8 mouse cellular contexts compared by ENCODE assay signal in the genomic region with DNA sequence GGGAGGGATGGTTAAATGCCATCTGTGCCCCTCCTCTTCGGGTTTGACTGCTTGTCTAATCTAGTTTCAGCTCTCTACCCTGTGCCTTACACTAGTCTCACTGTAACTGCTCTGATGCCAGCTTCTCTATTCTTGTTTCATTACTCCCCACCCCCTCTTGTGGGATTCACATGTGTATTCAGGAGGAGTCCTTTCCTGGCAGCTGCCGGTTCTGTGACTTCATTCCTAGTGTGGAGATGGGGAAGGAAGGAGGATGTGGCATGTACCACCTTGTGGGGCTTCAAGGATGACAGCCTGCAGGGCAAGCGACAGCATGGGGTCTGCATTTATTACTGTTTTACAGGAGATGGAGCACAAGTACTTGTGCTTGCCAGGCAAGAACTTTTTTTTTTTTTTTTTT. TPM values are rescaled to one million over a fixed set of nuclear protein-coding genes. Genes with fewer than 3 reads are reported as not detected.
A peak's percentile ranks its signal among the peaks of the same experiment; 100 is the strongest.
DNase-seq lines count a peak whose midpoint lies in the region; ATAC-seq and TF ChIP-seq lines count a peak whose summit lies in the region.

No protein-coding gene starts in this region.

- no peak for ATAC-seq in forebrain, embryonic 15.5 days (replicated peaks)
- no peak for ATAC-seq in forebrain, embryonic 16.5 days
- no peak for ATAC-seq in stomach, embryonic 14.5 days (ENCODE audit: insufficient number of reproducible peaks, insufficient read depth, low FRiP score, low read depth)
- no peak for ATAC-seq in stomach, postnatal 0 days (ENCODE audit: low FRiP score, low TSS enrichment)
- no peak for ATAC-seq in liver, embryonic 14.5 days (ENCODE audit: insufficient read depth)

- no peak for DNase-seq in stomach, postnatal 0 days (ENCODE audit: low spot score)
- no peak for DNase-seq in liver, embryonic 14.5 days (ENCODE audit: low read depth in 3 of 3, low spot score in 3 of 3)
- DNase-seq in left cerebral cortex, adult 11 months (ENCODE audit: low spot score) = no peak
- no peak for DNase-seq in layer of hippocampus, adult 11-12 months (ENCODE audit: low spot score)
- DNase-seq in urinary bladder, adult 2 months (ENCODE audit: low spot score) = no peak

- peak overlapping the region; percentile 55; the same call in 1 of the 2 replicates for H3K4me3 ChIP-seq in forebrain, embryonic 15.5 days
- H3K4me3 ChIP-seq in forebrain, embryonic 16.5 days (replicated peaks; ENCODE audit: low read length) = no peak overlapping the region
- no peak overlapping the region for H3K4me3 ChIP-seq in stomach, embryonic 14.5 days (ENCODE audit: low read depth, low read length)
- no peak overlapping the region for H3K4me3 ChIP-seq in stomach, postnatal 0 days (ENCODE audit: low read depth, low read length)
- H3K4me3 ChIP-seq in liver, embryonic 14.5 days (ENCODE audit: insufficient read depth in 1 of 2, low read depth in 2 of 2, low read length in 2 of 2) = no peak overlapping the region

- TF ChIP-seq CTCF in stomach, postnatal 0 days (IDR thresholded peaks at IDR 0.05; ENCODE audit: low read depth) = no peak
- TF ChIP-seq CTCF in liver, embryonic 14.5 days (IDR thresholded peaks at IDR 0.05; ENCODE audit: low read depth) = no peak

- peaks cover 24% of the 10 kb centered on the region for H3K4me1 ChIP-seq in forebrain, embryonic 15.5 days
- peaks cover 24% of the 10 kb centered on the region for H3K4me1 ChIP-seq in forebrain, embryonic 16.5 days (replicated peaks; ENCODE audit: control insufficient read depth, insufficient read depth, low read length)
- H3K4me1 ChIP-seq in stomach, embryonic 14.5 days (ENCODE audit: control insufficient read depth, insufficient read depth, low read length) = peaks cover 15% of the 10 kb centered on the region
- peaks cover 12% of the 10 kb centered on the region; the same call in 1 of the 2 replicates for H3K4me1 ChIP-seq in stomach, postnatal 0 days (replicated peaks; ENCODE audit: control insufficient read depth, insufficient read depth)
- H3K4me1 ChIP-seq in liver, embryonic 14.5 days (replicated peaks; ENCODE audit: control insufficient read depth in 2 of 2, insufficient read depth in 2 of 2, low read length in 1 of 2) = peaks cover 4 to 11% of the 10 kb centered on the region in 2 experiments

- H3K4me2 ChIP-seq in forebrain, embryonic 15.5 days (replicated peaks) = no peak overlapping the region
- H3K4me2 ChIP-seq in forebrain, embryonic 16.5 days (ENCODE audit: low read length) = no peak overlapping the region
- H3K4me2 ChIP-seq in stomach, embryonic 14.5 days (replicated peaks; ENCODE audit: low read depth, low read length) = peak overlapping the region; percentile 95
- no peak overlapping the region for H3K4me2 ChIP-seq in stomach, postnatal 0 days (replicated peaks; ENCODE audit: low read depth)
- H3K4me2 ChIP-seq in liver, embryonic 14.5 days (ENCODE audit: low read depth) = peak overlapping the region; percentile 95

- no peak overlapping the region; the same call in 1 of the 2 replicates for H3K9ac ChIP-seq in forebrain, embryonic 15.5 days (replicated peaks)
- no peak overlapping the region for H3K9ac ChIP-seq in forebrain, embryonic 16.5 days (replicated peaks; ENCODE audit: low read depth, low read length)
- H3K9ac ChIP-seq in stomach, embryonic 14.5 days (replicated peaks; ENCODE audit: low read depth, low read length) = no peak overlapping the region
- H3K9ac ChIP-seq in stomach, postnatal 0 days (ENCODE audit: low read length) = no peak overlapping the region
- H3K9ac ChIP-seq in liver, embryonic 14.5 days (replicated peaks) = no peak overlapping the region; the same call in 1 of the 2 replicates

- H3K27ac ChIP-seq in forebrain, embryonic 15.5 days (replicated peaks) = no peak overlapping the region
- no peak overlapping the region for H3K27ac ChIP-seq in forebrain, embryonic 16.5 days (ENCODE audit: low read length)
- H3K27ac ChIP-seq in stomach, embryonic 14.5 days (ENCODE audit: low read length) = 0 out of 2 replicates have a peak overlapping the region, but pooled peaks have one; percentile 15
- no peak overlapping the region for H3K27ac ChIP-seq in stomach, postnatal 0 days (replicated peaks)
- H3K27ac ChIP-seq in liver, embryonic 14.5 days = no peak overlapping the region

- 86% methylated on average over 3 of the region's 3 CpGs for WGBS in forebrain, embryonic 15.5 days
- 79% methylated on average over 3 of the region's 3 CpGs for WGBS in forebrain, embryonic 16.5 days
- WGBS in stomach, embryonic 14.5 days = 79% methylated on average over 3 of the region's 3 CpGs
- 62% methylated on average over 3 of the region's 3 CpGs for WGBS in stomach, postnatal 0 days
- WGBS in liver, embryonic 14.5 days (ENCODE audit: insufficient replicate concordance) = 37% methylated on average over 3 of the region's 3 CpGs

- TF ChIP-seq EP300 in stomach, postnatal 0 days (optimal IDR thresholded peaks at IDR 0.05) = no peak
- TF ChIP-seq EP300 in liver, embryonic 14.5 days (IDR thresholded peaks at IDR 0.05; ENCODE audit: low read depth) = no peak

- H3K27me3 ChIP-seq in forebrain, embryonic 15.5 days = no peaks in the 10 kb centered on the region
- H3K27me3 ChIP-seq in forebrain, embryonic 16.5 days (replicated peaks; ENCODE audit: control insufficient read depth, insufficient read depth, low read length) = no peaks in the 10 kb centered on the region
- H3K27me3 ChIP-seq in stomach, embryonic 14.5 days (ENCODE audit: control insufficient read depth, insufficient read depth, low read length) = no peaks in the 10 kb centered on the region
- no peaks in the 10 kb centered on the region for H3K27me3 ChIP-seq in stomach, postnatal 0 days (ENCODE audit: control insufficient read depth, insufficient read depth, low read length)
- H3K27me3 ChIP-seq in liver, embryonic 14.5 days (ENCODE audit: control insufficient read depth, insufficient read depth, low read length) = no peaks in the 10 kb centered on the region

- H3K9me3 ChIP-seq in forebrain, embryonic 15.5 days = no peaks in the 10 kb centered on the region
- no peaks in the 10 kb centered on the region for H3K9me3 ChIP-seq in forebrain, embryonic 16.5 days (ENCODE audit: control insufficient read depth, low read length)
- H3K9me3 ChIP-seq in stomach, embryonic 14.5 days (ENCODE audit: control insufficient read depth, low read depth, low read length) = no peaks in the 10 kb centered on the region
- H3K9me3 ChIP-seq in stomach, postnatal 0 days (ENCODE audit: control insufficient read depth, low read length) = no peaks in the 10 kb centered on the region
- no peaks in the 10 kb centered on the region for H3K9me3 ChIP-seq in liver, embryonic 14.5 days (ENCODE audit: control insufficient read depth, low read length)

- peaks cover 19% of the 10 kb centered on the region for H3K36me3 ChIP-seq in forebrain, embryonic 15.5 days
- H3K36me3 ChIP-seq in forebrain, embryonic 16.5 days (ENCODE audit: control insufficient read depth, insufficient read depth) = peaks cover 5% of the 10 kb centered on the region; the same call in 1 of the 2 replicates
- H3K36me3 ChIP-seq in stomach, embryonic 14.5 days (ENCODE audit: control insufficient read depth, insufficient read depth, low read length) = peaks cover 20% of the 10 kb centered on the region
- H3K36me3 ChIP-seq in stomach, postnatal 0 days (ENCODE audit: control insufficient read depth, insufficient read depth, low read length) = no peaks in the 10 kb centered on the region; the same call in 1 of the 2 replicates
- peaks cover 7% of the 10 kb centered on the region for H3K36me3 ChIP-seq in liver, embryonic 14.5 days (replicated peaks; ENCODE audit: control insufficient read depth, insufficient read depth, low read depth)

RNA-seq across cellular contexts. Expression of a gene that starts 1.6 kb away (rescaled TPM):
- 6.9 and 14.7 TPM in 2 replicates for polyA plus RNA-seq in forebrain, embryonic 15.5 days (2015; fragmentation: Nextera tagmentation; extraction: Ambion mirVana)
- polyA plus RNA-seq in forebrain, embryonic 16.5 days (2015; fragmentation: Nextera tagmentation; extraction: Ambion mirVana) = 4.6 and 9.1 TPM in 2 replicates
- 24.1 and 35.7 TPM in 2 replicates for polyA plus RNA-seq in stomach, embryonic 14.5 days (2014; fragmentation: Nextera tagmentation; extraction: Ambion mirVana)
- polyA plus RNA-seq in stomach, postnatal 0 days (2015; fragmentation: Nextera tagmentation; extraction: Ambion mirVana) = 42.7 and 45.1 TPM in 2 replicates
- polyA plus RNA-seq in liver, embryonic 14.5 days (2012; rRNA removed) = 42.2 and 69.5 TPM in 2 replicates
- 24.6 and 26.1 TPM in 2 replicates for polyA plus RNA-seq in liver, embryonic 14.5 days (2014; fragmentation: Nextera tagmentation; extraction: Ambion mirVana)
- polyA plus RNA-seq in urinary bladder, adult 2 months (2012; rRNA removed) = 49.2 and 53.0 TPM in 2 replicates

RNA-seq across cellular contexts. Expression of a gene that starts 1.7 kb away (rescaled TPM):
- 80.6 and 85.6 TPM in 2 replicates for polyA plus RNA-seq in forebrain, embryonic 15.5 days (2015; fragmentation: Nextera tagmentation; extraction: Ambion mirVana)
- polyA plus RNA-seq in forebrain, embryonic 16.5 days (2015; fragmentation: Nextera tagmentation; extraction: Ambion mirVana) = 84.4 and 86.7 TPM in 2 replicates
- 88.9 and 94.0 TPM in 2 replicates for polyA plus RNA-seq in stomach, embryonic 14.5 days (2014; fragmentation: Nextera tagmentation; extraction: Ambion mirVana)
- 53.0 and 53.2 TPM in 2 replicates for polyA plus RNA-seq in stomach, postnatal 0 days (2015; fragmentation: Nextera tagmentation; extraction: Ambion mirVana)
- 11.2 and 15.4 TPM in 2 replicates for polyA plus RNA-seq in liver, embryonic 14.5 days (2012; rRNA removed)
- 12.3 and 14.6 TPM in 2 replicates for polyA plus RNA-seq in liver, embryonic 14.5 days (2014; fragmentation: Nextera tagmentation; extraction: Ambion mirVana)
- polyA plus RNA-seq in urinary bladder, adult 2 months (2012; rRNA removed) = 92.6 and 125 TPM in 2 replicates

RNA-seq across cellular contexts. Expression of a gene that starts 2.1 kb away (rescaled TPM):
- polyA plus RNA-seq in forebrain, embryonic 15.5 days (2015; fragmentation: Nextera tagmentation; extraction: Ambion mirVana) = 135 and 139 TPM in 2 replicates
- polyA plus RNA-seq in forebrain, embryonic 16.5 days (2015; fragmentation: Nextera tagmentation; extraction: Ambion mirVana) = 124 and 125 TPM in 2 replicates
- 203 and 209 TPM in 2 replicates for polyA plus RNA-seq in stomach, embryonic 14.5 days (2014; fragmentation: Nextera tagmentation; extraction: Ambion mirVana)
- polyA plus RNA-seq in stomach, postnatal 0 days (2015; fragmentation: Nextera tagmentation; extraction: Ambion mirVana) = 184 and 204 TPM in 2 replicates
- polyA plus RNA-seq in liver, embryonic 14.5 days (2012; rRNA removed) = 47.6 and 58.7 TPM in 2 replicates
- polyA plus RNA-seq in liver, embryonic 14.5 days (2014; fragmentation: Nextera tagmentation; extraction: Ambion mirVana) = 120 and 122 TPM in 2 replicates
- polyA plus RNA-seq in urinary bladder, adult 2 months (2012; rRNA removed) = 90.1 and 108 TPM in 2 replicates

RNA-seq across cellular contexts. Expression of a gene that starts 8.6 kb away (rescaled TPM):
- 69.4 and 72.3 TPM in 2 replicates for polyA plus RNA-seq in forebrain, embryonic 15.5 days (2015; fragmentation: Nextera tagmentation; extraction: Ambion mirVana)
- polyA plus RNA-seq in forebrain, embryonic 16.5 days (2015; fragmentation: Nextera tagmentation; extraction: Ambion mirVana) = 77.5 and 95.0 TPM in 2 replicates
- polyA plus RNA-seq in stomach, embryonic 14.5 days (2014; fragmentation: Nextera tagmentation; extraction: Ambion mirVana) = 28.8 and 29.1 TPM in 2 replicates
- 14.5 TPM in 2 replicates for polyA plus RNA-seq in stomach, postnatal 0 days (2015; fragmentation: Nextera tagmentation; extraction: Ambion mirVana)
- 3.8 and 4.3 TPM in 2 replicates for polyA plus RNA-seq in liver, embryonic 14.5 days (2012; rRNA removed)
- 1.9 and 2.2 TPM in 2 replicates for polyA plus RNA-seq in liver, embryonic 14.5 days (2014; fragmentation: Nextera tagmentation; extraction: Ambion mirVana)
- polyA plus RNA-seq in urinary bladder, adult 2 months (2012; rRNA removed) = 57.0 and 64.8 TPM in 2 replicates

RNA-seq across cellular contexts. Expression of a gene that starts 8.7 kb away (rescaled TPM):
- 0.42 and 0.86 TPM in 2 replicates for polyA plus RNA-seq in forebrain, embryonic 15.5 days (2015; fragmentation: Nextera tagmentation; extraction: Ambion mirVana)
- 1.0 and 1.3 TPM in 2 replicates for polyA plus RNA-seq in forebrain, embryonic 16.5 days (2015; fragmentation: Nextera tagmentation; extraction: Ambion mirVana)
- polyA plus RNA-seq in stomach, embryonic 14.5 days (2014; fragmentation: Nextera tagmentation; extraction: Ambion mirVana) = 1.5 and 2.0 TPM in 2 replicates
- 0.07 and 0.19 TPM in 2 replicates for polyA plus RNA-seq in stomach, postnatal 0 days (2015; fragmentation: Nextera tagmentation; extraction: Ambion mirVana)
- polyA plus RNA-seq in liver, embryonic 14.5 days (2012; rRNA removed) = 0.57 and 0.70 TPM in 2 replicates
- 0.11 and 0.14 TPM in 2 replicates for polyA plus RNA-seq in liver, embryonic 14.5 days (2014; fragmentation: Nextera tagmentation; extraction: Ambion mirVana)
- 5.1 and 5.5 TPM in 2 replicates for polyA plus RNA-seq in urinary bladder, adult 2 months (2012; rRNA removed)

Comparison
In these comparisons a context has a peak if more than half of its experiments do, and no peak if none do; other contexts are left out.
1. H3K4me2 ChIP-seq: peak in stomach, embryonic 14.5 days (single experiment) and liver, embryonic 14.5 days (single experiment); none in forebrain, embryonic 15.5 days (single experiment), forebrain, embryonic 16.5 days (single experiment) and stomach, postnatal 0 days (single experiment).